Mouse (Mus musculus): Measurements from ENCODE around the gene Brd1. TPM values are rescaled to one million over a fixed set of nuclear protein-coding genes. Genes with fewer than 3 reads are reported as not detected.
A peak's percentile ranks its signal among the peaks of the same experiment; 100 is the strongest.
"Not testable (repeated sequence)": the region's sequence is repeated elsewhere in the genome, so short reads cannot be mapped to it uniquely, and the experiment has no call there.

Gene Brd1
- 18.0 and 19.5 TPM in 2 replicates for polyA plus RNA-seq (2012; rRNA removed)

DNA sequence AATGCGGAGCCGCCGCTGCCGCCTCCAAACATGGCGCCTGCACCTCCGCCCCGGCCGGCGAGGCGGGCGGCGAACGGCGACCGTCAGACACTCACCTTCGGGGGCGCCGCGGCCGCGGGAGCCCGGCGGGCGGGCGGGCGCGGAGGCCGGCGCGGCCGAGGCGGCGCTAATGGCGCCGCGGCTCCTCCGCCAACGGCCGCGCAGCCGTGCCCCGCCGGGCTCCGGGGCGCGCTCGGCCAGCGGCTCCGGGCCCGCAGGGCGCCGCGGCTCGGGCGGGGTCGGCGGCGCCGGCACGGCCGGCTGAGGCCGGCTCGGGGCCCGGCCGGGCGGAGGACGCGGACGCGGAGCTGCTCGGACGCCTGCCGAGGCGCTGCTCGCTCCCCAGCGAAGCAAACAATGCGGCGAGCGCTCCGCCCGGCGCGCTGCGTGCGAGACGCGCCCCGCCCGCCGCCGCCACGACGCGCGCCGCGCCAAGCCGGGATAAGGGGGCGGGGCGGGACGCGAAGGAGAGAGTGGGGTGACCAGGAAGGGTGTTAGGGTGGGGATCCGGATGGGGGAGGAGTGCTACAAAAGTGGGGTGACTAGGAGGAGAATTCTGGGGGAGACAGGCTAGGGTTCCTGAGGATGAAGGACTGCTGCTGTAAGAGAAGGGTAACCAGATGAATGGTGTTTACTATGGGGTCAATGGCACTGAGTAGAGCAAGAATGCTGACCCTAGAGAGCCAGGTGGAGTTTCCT, at the start of gene Brd1:
TSS of gene Brd1 (minus strand) at position 400 of the 738 bp plus-strand sequence.
- Histone ChIP-seq H3K4me3 (ENCODE audit: insufficient read depth, low read length) (peak within 1 kb of the TSS; percentile 67), H3K27ac (ENCODE audit: insufficient read depth, low read length) (peak within 1 kb of the TSS; percentile 68; the same call in 1 of the 2 replicates)
- no peak for TF ChIP-seq CTCF (IDR thresholded peaks at IDR 0.05; ENCODE audit: extremely low read depth, insufficient read depth, low read length)
- TF ChIP-seq POLR2A (IDR thresholded peaks at IDR 0.05; ENCODE audit: extremely low read depth, insufficient read depth, low read length), result peak; percentile 66; the same call in 1 of the 2 replicates

DNA sequence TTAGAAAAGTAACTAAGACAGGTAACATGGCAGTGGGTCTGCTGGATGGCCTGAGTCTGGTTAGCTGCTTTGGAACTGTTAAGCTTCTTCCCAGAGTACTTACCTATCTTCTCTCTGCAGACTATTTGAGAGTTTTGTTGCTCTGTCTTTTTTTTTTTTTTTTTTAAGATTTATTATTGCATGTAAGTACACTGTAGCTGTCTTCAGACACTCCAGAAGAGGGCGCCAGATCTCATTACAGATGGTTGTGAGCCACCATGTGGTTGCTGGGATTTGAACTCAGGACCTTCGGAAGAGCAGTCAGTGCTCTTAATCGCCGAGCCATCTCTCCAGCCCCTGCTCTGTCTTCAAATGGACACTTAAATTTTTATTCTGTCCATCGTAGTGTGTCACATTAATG, 40.6 kb upstream of the Brd1 start:
- not testable (repeated sequence) for H3K4me1 ChIP-seq (ENCODE audit: control insufficient read depth, insufficient read depth, low read length); H3K27ac ChIP-seq (ENCODE audit: insufficient read depth, low read length); H3K4me3 ChIP-seq (ENCODE audit: insufficient read depth, low read length)

More for the DNA sequence above, at the start of gene Brd1:
- H3K4me1 ChIP-seq (ENCODE audit: control insufficient read depth, insufficient read depth, low read length), result peaks cover 13% of the 10 kb centered on the region

DNA sequence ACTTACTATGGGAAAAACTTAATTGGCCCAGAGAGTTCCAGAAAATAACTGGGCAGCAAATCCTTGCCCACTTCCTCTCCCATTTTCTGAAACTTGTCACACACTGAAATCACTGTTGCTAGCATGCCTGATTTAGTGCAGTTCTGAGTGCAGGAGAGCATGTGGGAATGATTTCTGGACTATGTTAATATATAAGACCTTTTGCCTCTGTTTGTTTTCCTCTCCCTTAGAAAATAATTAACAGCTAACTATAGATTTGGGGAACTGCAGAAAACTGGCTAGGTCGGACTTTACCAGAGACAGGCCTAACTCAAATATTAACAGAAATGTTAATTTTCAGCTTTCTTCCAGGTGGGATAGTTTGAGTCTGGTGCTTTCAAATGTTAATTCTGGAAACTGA, 34.5 kb upstream of the Brd1 start:
- TF ChIP-seq POLR2A (IDR thresholded peaks at IDR 0.05; ENCODE audit: extremely low read depth, insufficient read depth, low read length) (no peak), CTCF (IDR thresholded peaks at IDR 0.05; ENCODE audit: extremely low read depth, insufficient read depth, low read length) (no peak)

DNA sequence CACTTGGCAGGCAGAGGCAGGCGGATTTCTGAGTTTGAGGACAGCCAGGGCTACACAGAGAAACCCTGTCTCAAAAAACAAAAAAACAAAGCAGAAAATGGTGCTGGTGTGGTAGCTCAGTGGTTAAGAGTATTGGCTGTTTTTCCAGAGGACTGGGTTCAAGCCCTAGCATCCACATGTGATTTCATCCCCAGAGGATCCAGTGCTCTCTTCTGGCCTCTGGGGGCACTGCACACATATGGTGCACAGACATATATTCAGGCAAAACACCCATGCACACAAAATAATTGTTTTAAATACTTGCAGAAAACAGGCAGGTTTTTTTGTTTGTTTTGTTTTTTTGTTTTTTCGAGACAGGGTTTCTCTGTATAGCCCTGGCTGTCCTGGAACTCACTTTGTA, 32.1 kb upstream of the Brd1 start:
- not testable (repeated sequence) for H3K4me1 ChIP-seq (ENCODE audit: control insufficient read depth, insufficient read depth, low read length); H3K4me3 ChIP-seq (ENCODE audit: insufficient read depth, low read length); H3K27ac ChIP-seq (ENCODE audit: insufficient read depth, low read length)

More for the DNA sequence above, 34.5 kb upstream of the Brd1 start:
- no peak overlapping the region for H3K27ac ChIP-seq (ENCODE audit: insufficient read depth, low read length)
- no peak overlapping the region for H3K4me3 ChIP-seq (ENCODE audit: insufficient read depth, low read length)
- H3K4me1 ChIP-seq (ENCODE audit: control insufficient read depth, insufficient read depth, low read length), result no peaks in the 10 kb centered on the region

DNA sequence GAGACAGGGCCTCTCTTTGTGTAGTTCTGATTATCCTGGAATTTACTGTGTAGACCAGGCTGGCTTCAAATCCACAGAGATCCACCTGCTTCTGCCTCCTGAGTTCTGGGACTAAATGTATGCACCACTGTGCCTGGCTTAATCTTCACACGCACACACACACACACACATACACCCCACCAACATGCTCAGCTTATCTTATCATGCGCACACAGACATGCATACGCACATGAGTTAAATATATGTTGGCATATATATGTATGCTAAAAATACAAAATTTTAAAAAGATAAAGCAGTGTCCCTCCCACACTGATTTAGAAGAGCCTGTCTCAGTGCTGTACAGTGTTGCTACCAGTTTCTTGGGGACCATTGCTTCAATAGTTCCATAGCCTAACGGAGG, 27.5 kb upstream of the Brd1 start:
- Histone ChIP-seq H3K27ac (ENCODE audit: insufficient read depth, low read length) (no peak overlapping the region), H3K4me1 (ENCODE audit: control insufficient read depth, insufficient read depth, low read length) (no peaks in the 10 kb centered on the region), H3K4me3 (ENCODE audit: insufficient read depth, low read length) (no peak overlapping the region)
- TF ChIP-seq CTCF (IDR thresholded peaks at IDR 0.05; ENCODE audit: extremely low read depth, insufficient read depth, low read length) (no peak), POLR2A (IDR thresholded peaks at IDR 0.05; ENCODE audit: extremely low read depth, insufficient read depth, low read length) (no peak)

DNA sequence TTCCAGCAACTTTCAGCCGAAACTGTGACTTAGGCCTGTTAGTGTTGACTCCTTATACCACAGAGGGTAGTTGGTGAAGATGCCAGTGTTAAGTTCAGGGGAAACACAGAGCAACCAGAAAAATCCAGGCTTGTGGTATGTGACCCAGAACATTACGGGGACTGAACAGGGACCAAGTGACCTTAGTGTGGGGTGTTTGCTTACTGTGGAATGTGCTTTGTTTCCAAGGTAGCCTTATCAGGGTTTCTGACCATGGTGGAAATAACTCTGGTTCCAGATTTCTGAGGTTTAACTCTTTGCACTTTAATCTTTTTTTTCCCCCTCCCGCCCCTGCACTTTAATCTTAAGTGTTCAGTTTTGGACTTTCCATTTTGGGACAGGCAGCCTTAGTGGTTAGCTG, 24.0 kb upstream of the Brd1 start:
- Histone ChIP-seq H3K27ac (ENCODE audit: insufficient read depth, low read length) (no peak overlapping the region), H3K4me1 (ENCODE audit: control insufficient read depth, insufficient read depth, low read length) (no peaks in the 10 kb centered on the region; the same call in 1 of the 2 replicates), H3K4me3 (ENCODE audit: insufficient read depth, low read length) (no peak overlapping the region)
- TF ChIP-seq CTCF (IDR thresholded peaks at IDR 0.05; ENCODE audit: extremely low read depth, insufficient read depth, low read length) (no peak), POLR2A (IDR thresholded peaks at IDR 0.05; ENCODE audit: extremely low read depth, insufficient read depth, low read length) (no peak)

DNA sequence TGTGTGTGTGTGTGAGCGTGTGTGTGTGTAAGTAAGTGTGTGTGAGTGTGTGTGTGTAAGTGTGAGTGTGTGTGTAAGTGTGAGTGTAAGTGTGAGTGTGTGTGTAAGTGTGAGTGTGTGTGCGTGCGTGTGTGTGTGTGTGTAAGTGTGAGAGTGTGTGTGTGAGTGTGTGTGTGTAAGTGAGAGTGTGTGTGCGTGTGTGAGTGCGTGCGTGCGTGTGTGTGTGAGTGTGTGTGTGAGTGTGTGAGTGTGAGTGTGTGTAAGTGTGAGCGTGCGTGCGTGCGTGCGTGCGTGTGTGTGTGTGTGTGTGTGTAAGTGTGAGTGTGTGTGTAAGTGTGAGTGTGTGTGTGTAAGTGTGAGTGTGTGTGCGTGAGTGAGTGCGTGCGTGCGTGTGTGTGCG, 21.7 kb upstream of the Brd1 start:
- Histone ChIP-seq H3K4me3 (ENCODE audit: insufficient read depth, low read length) (no peak overlapping the region), H3K27ac (ENCODE audit: insufficient read depth, low read length) (no peak overlapping the region), H3K4me1 (ENCODE audit: control insufficient read depth, insufficient read depth, low read length) (no peaks in the 10 kb centered on the region; the same call in 1 of the 2 replicates)
- no peak for TF ChIP-seq POLR2A (IDR thresholded peaks at IDR 0.05; ENCODE audit: extremely low read depth, insufficient read depth, low read length)
- TF ChIP-seq CTCF (IDR thresholded peaks at IDR 0.05; ENCODE audit: extremely low read depth, insufficient read depth, low read length), result no peak

DNA sequence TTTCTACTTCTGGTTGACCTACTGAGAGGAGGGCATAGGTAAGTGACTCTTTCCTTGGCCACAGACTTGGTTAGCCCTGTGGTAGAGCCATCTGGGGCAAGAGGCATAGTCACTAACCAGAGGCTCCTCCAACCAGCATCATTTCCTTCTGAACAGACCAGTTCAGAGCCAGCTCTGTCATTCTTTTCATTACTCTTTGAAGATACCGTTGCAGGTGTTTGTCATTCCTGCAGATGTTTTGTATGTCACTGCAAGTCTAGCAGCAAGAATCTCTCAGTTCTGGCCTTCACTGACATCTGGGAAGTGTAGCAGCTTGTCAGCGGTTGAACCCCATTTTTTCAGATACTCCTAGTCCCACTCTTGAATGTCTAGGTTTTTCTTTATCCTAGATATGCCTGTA, 20.9 kb upstream of the Brd1 start:
- no peak overlapping the region for H3K27ac ChIP-seq (ENCODE audit: insufficient read depth, low read length)
- TF ChIP-seq POLR2A (IDR thresholded peaks at IDR 0.05; ENCODE audit: extremely low read depth, insufficient read depth, low read length) (no peak), CTCF (IDR thresholded peaks at IDR 0.05; ENCODE audit: extremely low read depth, insufficient read depth, low read length) (no peak)
- H3K4me1 ChIP-seq (ENCODE audit: control insufficient read depth, insufficient read depth, low read length), result peaks cover 2% of the 10 kb centered on the region; the same call in 1 of the 2 replicates
- no peak overlapping the region for H3K4me3 ChIP-seq (ENCODE audit: insufficient read depth, low read length)

DNA sequence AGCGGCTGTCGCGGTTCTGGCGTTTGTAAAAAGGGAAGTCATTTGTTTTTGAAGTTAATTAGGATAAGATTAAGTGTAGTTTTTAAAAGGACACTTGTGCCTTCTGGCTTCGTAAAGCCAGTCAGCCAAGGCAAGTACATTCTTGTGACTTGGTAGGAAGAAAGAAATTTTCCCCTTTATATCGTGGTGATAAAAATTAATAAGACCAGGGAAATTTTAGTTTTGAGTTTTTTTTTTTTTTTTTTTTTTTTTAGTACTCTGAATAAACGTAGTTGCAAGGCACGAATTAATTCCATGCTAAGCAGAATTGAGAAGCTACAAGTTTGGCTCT, 18.3 kb upstream of the Brd1 start:
- Histone ChIP-seq H3K4me3 (ENCODE audit: insufficient read depth, low read length) (peak overlapping the region; percentile 82), H3K4me1 (ENCODE audit: control insufficient read depth, insufficient read depth, low read length) (peaks cover 2% of the 10 kb centered on the region; the same call in 1 of the 2 replicates), H3K27ac (ENCODE audit: insufficient read depth, low read length) (no peak overlapping the region)
- TF ChIP-seq POLR2A (IDR thresholded peaks at IDR 0.05; ENCODE audit: extremely low read depth, insufficient read depth, low read length), result no peak
- no peak for TF ChIP-seq CTCF (IDR thresholded peaks at IDR 0.05; ENCODE audit: extremely low read depth, insufficient read depth, low read length)

DNA sequence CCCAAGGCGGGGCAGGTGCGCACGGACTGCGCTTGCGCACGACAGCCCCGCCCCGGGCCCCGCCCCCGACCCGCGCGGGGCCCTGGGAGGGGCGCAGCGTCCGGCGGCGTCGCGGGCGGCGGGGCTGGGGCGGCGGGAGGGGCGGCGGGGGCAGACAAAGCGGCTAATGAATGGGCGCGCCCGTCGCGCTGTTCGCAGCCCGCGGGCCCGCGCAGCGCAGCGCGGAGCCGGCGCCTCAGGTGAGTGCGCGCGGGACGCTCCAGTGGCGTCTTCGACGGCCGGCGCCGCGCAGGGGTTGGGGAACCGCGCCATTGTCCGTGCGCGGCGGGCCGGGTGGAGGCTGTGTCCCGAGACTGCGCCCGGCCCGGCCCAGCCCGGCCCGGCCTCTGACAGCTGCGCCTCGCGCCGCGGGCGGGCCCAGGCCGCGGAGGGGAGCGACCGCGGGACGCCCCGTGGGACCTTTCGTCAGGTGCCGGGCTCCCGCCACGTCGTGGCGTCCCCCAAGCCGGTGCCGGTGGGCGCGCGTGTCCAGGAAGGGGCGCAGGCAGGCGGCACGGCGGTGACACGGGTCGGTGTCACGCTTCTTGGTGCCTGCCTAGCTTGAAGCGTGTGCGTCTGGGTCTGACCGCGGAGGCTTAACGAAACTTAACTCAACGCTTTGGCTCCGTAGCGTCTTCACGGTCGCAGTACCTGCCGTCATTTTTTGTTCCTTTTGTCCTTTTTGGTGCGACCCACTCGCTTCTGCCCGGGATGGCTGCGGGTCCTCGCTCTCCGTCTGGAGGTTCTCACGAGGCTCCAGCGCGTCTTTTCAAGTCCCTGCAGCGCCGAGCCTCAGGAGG, 17.8 kb upstream of the Brd1 start, which contains the start of gene Zbed4:
TSS of gene Zbed4 (plus strand) at position 97 of the 839 bp plus-strand sequence.
- Histone ChIP-seq H3K4me3 (ENCODE audit: insufficient read depth, low read length) (peak within 1 kb of the TSS; percentile 82), H3K4me1 (ENCODE audit: control insufficient read depth, insufficient read depth, low read length) (peaks cover 2% of the 10 kb centered on the region; the same call in 1 of the 2 replicates), H3K27ac (ENCODE audit: insufficient read depth, low read length) (peak within 1 kb of the TSS; percentile 54; the same call in 1 of the 2 replicates)
- no peak for TF ChIP-seq CTCF (IDR thresholded peaks at IDR 0.05; ENCODE audit: extremely low read depth, insufficient read depth, low read length)
- TF ChIP-seq POLR2A (IDR thresholded peaks at IDR 0.05; ENCODE audit: extremely low read depth, insufficient read depth, low read length), result no peak
